Mouse (Mus musculus) testis, postnatal 10 days (tissue): ENCODE measurements around the gene Fgf12.

Source experiments
- DNase-seq: peaks from one replicate; pipeline ENCODE4 v3.0.0; 2021; ENCODE audit warnings: low spot score

Fgf12 gene

DNA sequence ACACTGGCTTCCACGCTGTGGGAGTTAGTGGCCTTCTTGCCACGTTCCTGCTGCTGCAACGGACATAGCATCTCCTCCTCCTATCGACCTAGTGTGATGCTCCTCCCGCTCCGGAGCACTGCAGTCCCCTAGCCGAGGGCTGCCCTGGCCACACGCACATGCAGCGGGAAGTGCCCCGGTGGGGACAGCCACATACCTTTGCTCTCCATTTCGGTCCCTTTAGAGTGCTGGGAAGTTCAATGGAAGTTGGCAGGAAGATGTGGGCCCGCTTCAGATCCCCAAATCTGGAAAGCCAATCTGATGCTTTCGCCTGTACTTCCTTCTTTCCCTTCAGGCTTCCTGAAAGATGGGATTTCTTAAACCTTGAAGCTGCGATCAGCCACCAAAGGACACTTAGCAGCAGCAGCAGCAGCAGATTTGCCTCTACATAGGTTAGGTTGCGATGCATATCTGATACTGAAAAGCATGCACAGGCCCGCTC lies at the start of gene Fgf12:
Gene Fgf12 (minus strand): TSS at position 431 of the 481 bp plus-strand sequence.
- DNase-seq = no peak

DNA sequence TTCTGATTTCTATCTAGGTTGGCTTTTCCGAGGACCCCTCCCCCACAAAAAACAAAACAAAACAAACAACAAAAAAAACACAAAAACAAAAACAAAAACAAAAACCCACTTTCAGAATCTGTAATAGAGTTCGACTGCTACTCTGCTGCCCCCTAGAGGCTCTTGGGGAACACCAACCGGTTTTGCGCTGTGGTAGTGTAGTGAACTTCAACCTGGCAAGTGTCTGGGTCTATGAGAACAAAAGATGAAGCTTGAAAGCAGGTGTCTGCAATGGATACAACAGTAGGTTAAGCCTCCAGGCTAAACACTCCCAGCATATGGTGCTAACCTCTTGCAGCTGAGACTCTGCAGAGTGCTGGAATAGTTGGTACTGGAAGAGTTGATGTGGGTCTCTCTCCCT lies 40.2 kb upstream of the Fgf12 start:
- DNase-seq = peak; percentile 44

DNA sequence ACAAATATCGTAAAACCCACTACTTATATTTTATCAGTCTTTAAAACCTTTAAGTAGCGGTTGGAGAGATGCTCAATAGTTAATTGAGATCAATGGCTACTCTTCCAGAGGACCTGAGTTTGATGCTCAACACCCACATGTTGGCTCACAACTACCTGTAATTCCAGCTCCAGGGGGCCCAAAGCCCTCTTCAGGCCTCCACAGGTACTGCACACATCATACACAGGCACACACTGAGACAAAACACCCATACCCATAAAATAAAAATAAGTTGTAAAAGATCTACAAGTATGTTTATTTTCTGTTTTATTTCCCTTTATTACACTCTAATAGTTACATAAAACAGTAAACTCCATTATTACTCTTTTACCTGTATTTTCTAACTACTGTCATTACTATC lies 17.4 kb upstream of the Fgf12 start:
- no peak for DNase-seq

- DNase-seq = no peak
Measured at GRCm38 (mm10) chr16:28761417-28761976, 8.6 kb upstream of the Fgf12 start.

DNA sequence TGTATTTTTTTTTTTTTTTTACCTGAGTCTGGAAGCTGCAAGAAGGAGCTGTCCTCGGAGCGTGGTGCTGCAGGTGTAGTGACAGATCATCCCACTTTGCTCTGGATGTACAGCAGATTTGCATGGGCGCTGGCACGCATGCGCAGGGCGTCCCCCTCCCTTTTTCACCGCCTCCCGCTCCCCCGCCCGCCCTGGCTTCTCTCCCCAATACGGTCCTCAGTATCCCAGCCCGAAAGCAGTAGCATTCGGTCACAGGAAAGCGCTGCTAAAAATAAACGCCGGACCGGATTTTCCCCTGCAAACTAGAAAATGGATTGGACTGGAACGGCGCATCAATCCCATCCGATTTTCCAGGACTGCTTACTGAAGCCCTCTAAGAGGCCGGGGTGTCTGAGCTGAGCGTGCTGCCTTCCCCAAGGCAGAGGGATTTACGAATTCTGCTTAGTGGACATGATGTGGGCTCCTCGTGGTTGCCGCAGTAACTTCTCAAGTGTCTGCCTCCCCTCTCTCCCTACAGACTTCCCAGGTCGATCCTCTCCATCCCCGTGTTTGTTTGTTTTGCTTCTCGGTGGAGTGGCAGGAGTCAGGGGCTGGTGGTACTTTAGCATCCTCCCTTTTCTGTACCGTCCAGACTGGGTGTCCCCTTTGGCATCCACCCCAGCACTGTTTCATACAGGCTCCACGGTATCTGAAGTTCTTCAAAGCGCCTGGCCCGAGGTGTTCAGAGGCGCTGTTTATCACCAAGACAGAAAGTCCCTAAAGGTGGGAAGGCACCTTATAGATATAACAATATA lies 453 bp upstream of the Fgf12 start:
- DNase-seq = peak; percentile 59

- no peak for DNase-seq
Measured at GRCm38 (mm10) chr16:28734461-28734860, 18.4 kb downstream of the Fgf12 start.

- no peak for DNase-seq
Measured at GRCm38 (mm10) chr16:28726792-28727191, 26.1 kb downstream of the Fgf12 start.

GRCm38 (mm10) chr16:28706623-28707022 lies 46.2 kb downstream of the Fgf12 start:
- no peak for DNase-seq

DNA sequence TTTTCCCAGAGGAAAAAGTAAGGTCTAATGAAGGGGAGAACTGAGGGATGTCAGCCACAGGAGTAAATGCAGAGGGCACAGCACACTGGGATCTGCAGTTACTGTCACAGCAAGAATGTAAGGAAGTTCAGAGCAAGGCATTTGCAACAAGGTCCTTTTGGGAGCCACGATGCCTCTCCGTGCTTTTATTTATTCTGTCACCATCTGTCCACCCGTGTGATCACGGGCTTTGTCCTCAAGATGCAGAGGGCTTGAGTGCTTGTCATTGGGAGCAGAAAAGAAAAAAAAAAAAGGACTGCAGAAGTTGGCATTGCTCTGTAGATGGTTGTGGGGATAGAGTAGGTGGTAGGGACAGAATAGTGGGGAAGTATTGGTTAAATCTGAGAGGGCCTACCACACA lies 52.5 kb downstream of the Fgf12 start:
- no peak for DNase-seq

DNA sequence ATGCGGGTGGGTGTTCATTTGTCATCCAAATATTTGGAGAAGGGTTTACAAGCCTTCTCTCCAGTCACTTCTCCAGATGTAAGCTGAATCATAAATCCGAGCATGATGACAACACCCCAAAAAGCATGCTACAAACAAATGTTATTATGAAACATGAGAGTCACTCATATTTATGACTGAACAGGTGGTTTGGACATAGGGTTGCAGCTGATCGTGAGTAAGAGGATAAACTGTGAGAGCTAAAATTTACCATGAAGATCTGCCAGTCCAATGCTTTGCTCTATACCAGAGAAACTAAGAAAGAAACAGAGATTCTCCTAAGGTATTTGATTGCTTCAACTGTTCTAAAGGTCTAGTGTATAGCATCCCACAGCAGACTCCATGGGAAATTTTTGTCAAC lies 56.0 kb downstream of the Fgf12 start:
- DNase-seq = no peak

GRCm38 (mm10) chr16:28694113-28694899 lies 58.6 kb downstream of the Fgf12 start:
- DNase-seq = no peak

- DNase-seq = no peak
Measured at GRCm38 (mm10) chr16:28688861-28689385, 63.9 kb downstream of the Fgf12 start.

GRCm38 (mm10) chr16:28681625-28682024 lies 71.2 kb downstream of the Fgf12 start:
- no peak for DNase-seq

GRCm38 (mm10) chr16:28668815-28669347 lies 84.0 kb downstream of the Fgf12 start:
- DNase-seq = no peak

- no peak for DNase-seq
Measured at GRCm38 (mm10) chr16:28652640-28653039, 100.2 kb downstream of the Fgf12 start.

DNA sequence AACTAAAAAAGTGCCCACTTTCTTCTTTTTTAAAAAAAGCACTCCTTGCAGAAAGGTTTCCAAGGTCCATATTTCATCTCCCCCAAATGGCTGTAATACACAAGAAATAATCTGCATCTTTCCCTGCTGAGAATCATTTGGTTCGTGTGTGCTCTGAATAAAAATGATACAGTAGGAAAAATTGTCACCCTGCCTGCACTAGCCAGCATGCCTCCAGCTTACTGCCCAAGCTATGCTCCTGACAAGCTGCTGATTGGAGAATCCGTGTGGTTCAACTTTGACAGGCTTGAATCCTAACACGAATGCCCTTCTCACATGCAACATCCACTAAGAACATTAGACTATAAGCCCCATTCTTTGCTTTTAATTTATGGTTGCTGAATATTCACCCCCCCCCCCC lies 102.3 kb downstream of the Fgf12 start:
- no peak for DNase-seq

DNA sequence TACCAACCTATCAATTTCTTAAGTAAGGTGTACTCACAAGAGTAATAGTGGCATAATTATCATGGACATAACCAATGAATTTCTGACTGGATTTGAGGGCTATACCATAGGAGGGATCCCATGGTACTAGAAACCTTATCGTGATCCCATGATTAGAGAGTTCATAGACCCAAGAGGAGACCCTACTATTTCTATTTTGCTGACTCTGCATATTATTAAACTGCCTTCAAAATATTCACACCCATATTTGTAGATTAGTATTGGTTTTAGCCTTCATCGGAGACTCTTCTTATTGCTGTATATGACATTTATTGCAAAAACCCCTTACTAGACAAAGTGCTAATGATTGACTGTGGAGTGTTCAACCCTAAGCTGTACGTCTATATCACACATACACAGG lies 107.8 kb downstream of the Fgf12 start:
- DNase-seq = no peak

GRCm38 (mm10) chr16:28631721-28632120 lies 121.1 kb downstream of the Fgf12 start:
- DNase-seq = no peak

DNA sequence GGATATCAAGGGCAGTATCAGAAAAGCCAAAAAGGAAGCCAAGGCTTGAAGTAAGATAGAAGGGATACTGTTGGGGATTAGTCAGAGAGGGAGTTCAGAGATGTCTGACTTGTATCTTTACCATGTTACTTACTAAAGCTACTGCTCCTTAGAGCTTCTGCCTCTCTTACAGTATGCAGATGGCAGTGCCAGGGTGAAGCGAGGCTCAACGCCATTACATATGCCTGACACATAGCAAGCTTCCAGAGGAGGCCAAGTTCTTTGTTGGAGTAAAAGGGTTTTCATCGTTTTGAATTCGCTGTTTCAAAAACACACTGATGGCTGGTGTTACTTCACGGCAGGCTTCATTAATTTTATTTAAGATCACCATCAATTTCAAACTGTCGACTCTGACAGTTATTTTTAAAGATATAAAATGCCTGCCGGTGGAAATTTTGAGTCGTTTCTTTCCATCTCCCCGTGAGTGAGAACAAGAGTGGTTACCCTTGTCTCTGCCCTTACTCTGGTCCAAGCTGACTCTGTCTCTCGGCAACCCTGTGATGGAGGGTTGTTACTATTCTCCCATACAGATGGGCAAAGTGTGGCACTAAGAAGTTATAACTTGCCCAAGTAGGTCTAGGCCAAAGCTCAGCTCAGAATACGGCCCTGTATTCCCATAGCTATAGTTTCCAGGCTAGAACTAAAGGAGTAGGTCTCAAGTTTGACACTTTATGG lies 121.9 kb downstream of the Fgf12 start:
- DNase-seq = no peak

GRCm38 (mm10) chr16:28626259-28626658 lies 126.6 kb downstream of the Fgf12 start:
- no peak for DNase-seq

DNA sequence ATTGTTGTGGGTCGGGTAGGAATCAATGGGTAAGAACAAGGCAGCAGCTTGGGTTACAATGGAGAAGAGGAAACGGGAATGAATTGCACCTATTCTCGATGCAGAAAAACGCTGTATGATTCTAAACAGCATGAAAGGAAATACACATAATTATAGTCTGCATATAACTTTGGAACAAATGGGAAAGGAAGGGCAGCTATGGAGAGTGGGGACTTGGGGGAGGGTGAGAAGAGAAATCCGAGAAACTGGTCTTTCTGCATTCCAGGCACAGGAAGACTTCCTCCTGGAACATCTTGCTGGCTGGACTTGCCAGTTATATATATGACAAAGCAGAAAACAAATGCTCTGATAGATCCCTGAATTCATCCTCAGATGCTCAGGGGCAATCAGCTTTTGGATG lies 127.2 kb downstream of the Fgf12 start:
- DNase-seq = no peak

GRCm38 (mm10) chr16:28614412-28614811 lies 138.5 kb downstream of the Fgf12 start:
- DNase-seq = no peak
